Comparison of ENCODE assay signal across 8 mouse cellular contexts in genomic region chr4:56492537-56493221, GRCm38 (mm10).
A peak's percentile ranks its signal among the peaks of the same experiment; 100 is the strongest.
DNase-seq lines count a peak whose midpoint lies in the region; ATAC-seq lines count a peak whose summit lies in the region.

No protein-coding gene starts in this region.

- DNase-seq in R1 (ENCODE audit: low read depth, low spot score), result peak; percentile 79
- peak; percentile 33 for DNase-seq in cerebellum, adult 8-10 months
- DNase-seq in frontal cortex, adult 2 months (ENCODE audit: extremely low spot score in 1 of 2, low spot score in 1 of 2), result peak; percentile 59 to 88
- DNase-seq in layer of hippocampus, adult 8-10 months (ENCODE audit: low spot score in 2 of 2), result peak; percentile 58 to 63
- peak; percentile 53 for DNase-seq in lung, postnatal 14 days
- DNase-seq in right cerebral cortex, adult 2 months (ENCODE audit: low spot score in 2 of 2), result peak; percentile 70 to 74

- no peaks in the 10 kb centered on the region for H3K27me3 ChIP-seq in hindbrain, embryonic 12.5 days

- no peaks in the 10 kb centered on the region for H3K9me3 ChIP-seq in hindbrain, embryonic 12.5 days (replicated peaks)

- H3K27ac ChIP-seq in hindbrain, embryonic 12.5 days, result 0 out of 2 replicates have a peak overlapping the region, but pooled peaks have one; percentile 8

- 45% methylated on average over 16 of the region's 16 CpGs for WGBS in hindbrain, embryonic 12.5 days

- H3K9ac ChIP-seq in hindbrain, embryonic 12.5 days, result no peak overlapping the region

- H3K4me1 ChIP-seq in hindbrain, embryonic 12.5 days, result peaks cover 7% of the 10 kb centered on the region

- H3K4me2 ChIP-seq in hindbrain, embryonic 12.5 days (replicated peaks), result no peak overlapping the region

- no peaks in the 10 kb centered on the region for H3K36me3 ChIP-seq in hindbrain, embryonic 12.5 days

- H3K4me3 ChIP-seq in hindbrain, embryonic 12.5 days, result no peak overlapping the region

- ATAC-seq in hindbrain, embryonic 12.5 days (ENCODE audit: low FRiP score), result peak; percentile 89
- no peak for ATAC-seq in megakaryocyte-erythroid progenitor cell, adult 5-6 weeks (replicated peaks; ENCODE audit: low FRiP score, low TSS enrichment, poor library complexity, severe bottlenecking)
